Mouse (Mus musculus): ENCODE results near the gene Rps6ka5.
A peak's percentile ranks its signal among the peaks of the same experiment; 100 is the strongest.

Gene Rps6ka5

DNA sequence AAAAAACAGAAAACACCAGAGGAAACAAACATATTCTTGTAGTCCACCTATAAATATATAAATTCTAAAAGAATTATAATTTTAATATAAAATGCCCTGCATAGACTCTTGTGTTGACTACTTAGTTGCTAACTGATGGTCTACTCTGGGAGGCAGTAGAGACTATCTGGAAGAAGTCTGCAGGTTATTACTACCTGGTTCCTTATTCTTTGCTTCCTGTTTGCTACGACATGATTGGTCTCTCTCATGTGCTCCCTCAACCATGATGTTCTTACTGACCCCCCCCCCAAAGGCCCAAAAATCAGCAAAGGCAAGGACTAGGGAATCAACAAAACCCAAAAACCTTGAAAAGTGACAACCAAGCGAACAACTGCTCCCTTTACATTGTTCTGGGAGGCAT is 66.7 kb downstream of the Rps6ka5 start:
- DNase-seq (ENCODE audit: low read depth, low spot score), result peak; percentile 47

DNA sequence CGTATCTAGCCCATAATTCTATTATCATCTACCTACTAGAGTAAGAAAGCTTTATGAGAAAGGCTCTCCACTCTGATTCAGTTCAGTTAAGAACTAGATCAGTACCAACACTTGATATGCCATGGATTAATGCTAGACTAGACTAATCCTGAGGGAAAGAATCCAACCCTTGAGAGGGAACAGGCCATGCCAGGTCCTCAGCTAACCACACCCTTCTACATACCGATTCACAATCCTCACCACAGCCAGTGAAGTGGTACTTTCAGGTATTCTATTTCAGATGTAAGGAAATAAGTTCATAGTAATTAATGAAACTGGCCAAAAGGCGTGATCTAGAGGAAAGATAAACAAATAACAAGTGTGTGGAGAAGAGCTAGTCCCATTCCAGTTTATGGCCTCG is 70.8 kb downstream of the Rps6ka5 start:
- DNase-seq (ENCODE audit: low read depth, low spot score), result no peak

DNA sequence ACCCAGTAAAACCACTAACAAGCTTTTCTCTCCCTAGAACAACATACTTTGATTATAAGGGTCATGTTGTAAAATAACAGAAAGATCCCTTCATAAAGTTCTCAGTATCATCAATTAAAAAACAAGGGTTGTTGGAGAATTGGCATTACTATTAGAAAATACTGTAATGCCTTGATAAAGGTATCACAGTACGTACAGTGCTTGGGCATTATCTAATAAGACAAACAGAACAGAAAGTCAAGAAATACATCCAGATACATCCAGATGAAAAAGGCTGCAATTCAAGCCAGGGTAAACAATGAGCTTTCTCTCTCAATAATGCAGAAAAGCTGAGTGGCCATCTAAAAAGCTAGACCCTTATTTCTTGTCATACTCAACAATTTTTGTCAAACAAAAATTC is 84.8 kb downstream of the Rps6ka5 start:
- no peak for DNase-seq (ENCODE audit: low read depth, low spot score)

DNA sequence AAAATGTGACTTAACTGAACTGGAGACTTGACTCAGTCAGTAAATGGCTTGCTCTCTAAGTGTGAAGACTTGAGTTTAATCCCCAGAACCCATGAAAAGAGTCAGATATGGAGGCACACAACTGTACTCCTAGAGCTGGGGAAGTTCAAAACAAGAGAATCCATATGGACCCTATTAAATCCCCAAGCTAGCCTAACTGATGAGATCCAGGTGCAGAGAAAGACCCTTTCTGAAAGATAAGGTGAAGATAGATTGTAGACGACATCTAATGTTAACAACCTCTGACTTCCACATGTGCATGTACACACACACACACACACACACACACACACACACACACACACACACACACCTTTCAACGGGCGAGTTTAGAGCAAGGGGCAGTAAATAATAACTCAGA is 86.1 kb downstream of the Rps6ka5 start:
- DNase-seq (ENCODE audit: low read depth, low spot score), result no peak

DNA sequence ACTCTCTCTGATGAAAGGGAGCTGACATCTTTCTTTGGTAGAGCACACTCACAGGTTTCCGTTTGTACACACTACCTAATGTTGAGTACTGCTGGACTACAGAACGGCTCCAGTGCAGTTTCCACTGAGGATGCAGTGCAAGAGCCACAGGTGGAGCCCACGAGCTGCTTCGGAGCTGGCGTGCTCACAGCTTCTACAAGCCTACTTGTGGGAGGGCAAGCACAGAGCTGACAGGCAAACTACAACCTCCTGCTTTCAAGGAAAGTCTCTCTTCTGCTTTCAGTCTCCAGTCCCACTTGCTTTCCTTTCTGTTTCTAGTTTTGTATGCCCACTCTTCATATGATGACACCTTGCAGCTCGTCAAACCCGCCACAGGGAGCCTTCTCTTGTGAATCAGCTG is 87.1 kb downstream of the Rps6ka5 start:
- peak; percentile 71 for DNase-seq (ENCODE audit: low read depth, low spot score)

DNA sequence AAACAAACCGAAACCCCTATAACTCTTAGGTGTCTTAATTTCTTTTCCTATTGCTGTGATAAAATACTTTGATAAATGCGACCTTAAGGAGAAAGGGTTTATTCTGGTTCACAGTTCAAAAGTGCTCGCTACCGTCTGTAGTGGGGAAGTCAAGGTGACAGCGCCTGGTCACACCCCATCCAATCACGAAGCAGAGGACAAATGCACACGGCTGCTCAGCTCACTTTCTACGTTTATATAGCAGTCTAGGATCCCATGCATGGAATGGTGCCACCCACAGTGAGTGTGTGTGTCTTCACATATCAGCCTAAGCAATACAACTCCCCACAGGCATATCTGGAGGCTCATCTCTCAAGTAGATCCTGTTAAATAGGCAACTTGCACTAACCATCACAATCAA is 88.9 kb downstream of the Rps6ka5 start:
- DNase-seq (ENCODE audit: low read depth, low spot score), result no peak

DNA sequence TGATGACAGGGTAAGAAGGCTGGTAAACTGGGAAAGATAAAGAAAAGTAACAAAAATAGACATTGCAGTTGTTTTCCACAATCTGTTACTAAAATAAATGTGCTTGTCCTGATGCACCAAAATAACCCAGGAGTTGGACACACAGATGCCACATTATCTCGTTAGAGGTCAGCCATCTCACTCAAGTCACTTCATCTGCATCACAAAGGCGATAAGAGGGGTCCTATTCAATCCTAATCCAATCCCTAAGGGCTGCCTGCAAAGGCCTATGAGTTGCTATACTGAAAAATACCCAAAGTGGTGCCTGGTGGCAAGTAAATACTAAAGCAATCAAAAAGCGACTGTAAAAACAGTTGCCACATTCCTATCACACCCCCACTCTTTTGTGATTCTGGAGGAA is 90.0 kb downstream of the Rps6ka5 start:
- no peak for DNase-seq (ENCODE audit: low read depth, low spot score)

DNA sequence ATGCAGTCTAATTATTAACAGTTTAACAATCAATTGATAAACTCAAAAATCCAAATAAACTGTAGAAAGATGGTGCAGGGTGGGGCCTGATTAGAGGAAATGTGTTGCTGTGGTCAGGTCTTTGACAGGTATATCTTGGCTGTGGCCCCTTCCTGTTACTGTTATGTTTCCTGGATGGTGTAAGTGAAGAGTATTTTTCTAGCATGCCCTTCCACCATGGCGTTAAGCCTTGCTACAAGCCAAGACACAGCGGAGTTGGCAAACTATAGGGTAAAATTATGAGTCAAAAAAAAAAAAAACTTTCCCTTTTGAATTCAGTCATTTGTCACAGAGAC is 90.5 kb downstream of the Rps6ka5 start:
- no peak for DNase-seq (ENCODE audit: low read depth, low spot score)

DNA sequence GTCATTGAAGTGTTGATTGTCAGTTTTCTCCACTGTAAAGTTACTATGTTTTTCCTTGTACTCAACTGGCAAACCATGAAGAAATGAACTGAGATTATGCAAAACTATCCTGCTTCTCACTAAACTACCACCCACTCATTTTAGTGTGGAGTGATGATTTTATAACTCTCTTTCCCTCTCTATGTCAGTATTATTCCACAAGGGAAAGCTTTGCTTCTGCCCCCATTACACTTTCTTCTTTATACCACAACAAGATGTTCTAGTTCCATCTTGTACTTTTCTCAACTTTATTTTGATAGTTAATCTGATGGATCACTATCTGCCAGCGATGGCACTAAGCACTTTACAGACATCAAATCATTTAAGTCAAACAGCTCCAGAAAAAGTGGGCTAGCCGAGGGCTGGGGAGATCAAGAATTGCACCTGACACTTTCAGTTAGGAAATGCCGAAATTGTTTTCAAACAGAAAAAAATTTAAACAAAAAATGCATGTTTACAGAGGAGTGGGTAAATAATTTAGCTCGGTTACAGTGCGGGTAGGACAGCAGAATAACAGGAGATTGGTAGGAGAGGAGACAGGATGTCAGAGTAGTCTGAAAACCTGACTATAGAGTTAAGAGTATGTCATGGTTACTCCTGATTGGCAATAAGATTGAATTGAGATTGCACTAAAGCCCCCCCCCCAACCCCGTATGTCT is 91.0 kb downstream of the Rps6ka5 start:
- DNase-seq (ENCODE audit: low read depth, low spot score), result no peak

DNA sequence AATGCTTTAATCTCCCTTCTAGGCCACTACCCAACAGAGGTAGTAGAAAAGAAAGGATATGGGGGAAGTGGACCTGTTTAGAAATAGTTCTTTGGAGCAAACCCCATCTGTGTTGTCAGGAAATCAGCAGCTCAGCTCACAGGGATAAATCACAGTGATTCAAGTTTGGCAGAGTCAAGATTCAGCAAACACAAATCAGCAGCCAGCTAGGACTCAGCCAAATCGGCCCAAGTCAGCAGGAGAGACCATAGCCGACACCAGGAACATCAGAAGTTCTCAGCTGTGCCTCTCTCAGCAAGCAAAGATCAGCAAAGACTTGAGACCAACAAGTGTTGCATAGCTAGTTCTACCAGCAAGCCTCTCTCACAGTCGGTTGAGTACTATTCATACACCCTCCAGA is 93.6 kb downstream of the Rps6ka5 start:
- DNase-seq (ENCODE audit: low read depth, low spot score), result no peak

DNA sequence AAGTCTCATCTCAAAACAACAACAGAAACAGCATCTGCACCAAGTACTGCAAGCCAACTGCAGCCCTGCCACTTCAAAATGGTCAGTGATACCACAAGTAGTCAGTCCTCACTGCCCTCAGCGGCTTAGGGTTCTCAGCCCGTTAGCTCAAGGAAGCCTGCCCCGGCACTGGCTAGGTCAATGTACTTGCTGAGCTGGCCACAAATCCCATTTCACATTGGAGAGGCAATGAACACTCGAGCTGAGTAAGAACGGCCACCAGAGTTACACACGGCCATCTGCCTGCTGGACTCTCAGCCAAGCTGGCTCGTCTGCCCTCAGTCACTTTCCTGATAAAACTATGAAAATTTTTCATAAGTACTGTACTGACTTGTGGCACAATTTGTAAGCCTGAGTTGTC is 95.5 kb downstream of the Rps6ka5 start:
- DNase-seq (ENCODE audit: low read depth, low spot score), result no peak

DNA sequence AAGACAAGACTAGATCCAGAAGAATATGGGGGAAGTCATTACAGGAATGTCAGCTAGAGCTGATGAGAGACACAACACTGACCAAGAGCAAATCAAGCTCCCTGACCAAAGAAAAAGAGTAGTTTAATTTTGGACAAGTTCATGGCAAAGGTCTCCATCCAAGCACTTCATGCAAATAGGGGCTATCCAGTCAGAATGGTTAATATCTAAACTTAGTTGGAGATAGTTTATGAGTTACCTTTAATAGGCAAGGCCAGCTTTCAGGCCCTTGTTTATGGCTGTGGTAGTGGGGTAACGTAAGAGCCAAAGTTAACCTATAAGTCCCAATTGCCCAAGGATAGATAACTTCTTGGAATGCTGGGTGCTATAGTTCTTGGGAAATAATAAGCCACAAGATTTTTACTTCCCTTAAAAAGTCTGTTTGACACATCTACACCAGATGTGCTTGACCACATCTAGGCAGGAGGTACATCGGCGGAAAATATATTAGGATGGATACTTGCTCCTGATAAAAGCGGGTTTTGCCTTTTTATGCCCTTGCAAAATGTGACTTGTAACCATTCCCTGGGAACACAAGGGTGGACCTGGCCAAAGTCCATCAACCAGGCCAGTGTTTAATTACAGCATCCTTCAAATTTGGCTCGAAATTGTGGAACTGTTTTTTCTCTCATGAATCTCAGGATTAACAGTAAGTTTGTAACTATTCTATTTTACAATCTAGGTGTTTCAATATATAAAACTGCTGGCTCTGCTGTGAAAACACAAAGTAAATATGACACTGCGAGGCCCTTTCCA is 97.5 kb downstream of the Rps6ka5 start:
- DNase-seq (ENCODE audit: low read depth, low spot score), result no peak

DNA sequence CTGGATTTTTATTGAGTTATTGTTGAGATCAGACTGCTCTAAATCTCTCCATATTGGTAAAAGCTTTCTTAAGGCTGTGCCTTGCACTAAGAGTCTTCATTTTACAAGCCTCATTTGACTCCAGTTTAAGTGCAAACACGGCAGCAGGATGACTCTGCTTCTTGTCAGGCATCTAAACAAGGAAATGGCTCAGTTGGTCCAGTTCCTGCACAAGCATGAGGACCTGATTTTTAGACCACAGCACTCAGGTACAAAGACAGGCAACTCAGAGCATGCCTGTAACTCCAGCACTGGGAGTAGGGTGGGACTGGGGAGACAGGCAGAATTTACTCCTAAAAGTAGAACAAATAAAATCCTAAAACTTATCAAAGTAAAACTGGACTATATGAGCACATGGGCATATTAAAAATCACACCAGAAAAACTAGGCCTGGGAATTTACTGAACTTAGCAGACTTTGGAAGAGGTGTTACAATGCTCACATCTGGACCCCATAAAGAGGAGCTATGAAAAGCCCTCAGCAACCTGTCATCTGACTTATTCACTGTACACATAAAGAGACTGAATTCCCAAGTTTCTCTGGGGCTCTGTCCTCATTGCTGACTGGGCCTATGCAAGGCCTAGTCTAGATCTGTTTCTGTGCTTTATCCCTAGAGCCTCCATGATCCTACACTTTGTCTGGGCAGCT is 99.6 kb downstream of the Rps6ka5 start:
- peak; percentile 18 for DNase-seq (ENCODE audit: low read depth, low spot score)

DNA sequence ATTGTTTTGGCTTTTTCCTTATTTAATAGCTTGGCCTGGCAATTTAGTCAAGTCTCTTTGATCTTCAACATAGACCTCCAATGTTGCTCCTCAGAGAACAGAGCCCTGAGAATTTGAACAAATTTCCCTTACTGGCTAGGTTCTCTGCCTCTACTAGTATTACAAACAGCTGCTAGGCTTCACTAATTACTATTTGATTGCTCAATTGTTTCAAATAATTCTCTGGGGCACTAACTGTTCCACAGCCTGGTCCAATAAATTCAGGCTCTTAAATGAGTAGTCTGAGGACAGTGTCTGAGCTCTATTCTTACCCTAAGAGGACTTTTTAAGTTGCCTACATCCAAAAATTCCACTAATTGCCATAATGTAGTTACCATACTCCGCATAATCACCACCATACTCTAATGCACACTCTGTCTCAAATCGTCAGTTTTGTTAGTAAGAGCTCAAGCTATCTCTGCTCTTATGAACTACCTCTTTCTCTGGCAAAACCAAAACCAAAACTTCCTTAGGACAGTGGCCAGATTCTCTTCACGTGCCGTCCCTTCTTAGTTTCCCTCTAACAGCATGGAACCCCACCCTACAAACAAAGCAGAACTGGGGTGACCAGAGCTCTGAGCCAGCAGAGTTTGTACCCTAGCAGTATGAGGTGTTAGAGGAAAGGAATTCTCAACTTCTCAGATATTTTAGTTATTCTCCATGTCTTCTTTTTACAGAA is 100.4 kb downstream of the Rps6ka5 start:
- DNase-seq (ENCODE audit: low read depth, low spot score), result peak; percentile 72

DNA sequence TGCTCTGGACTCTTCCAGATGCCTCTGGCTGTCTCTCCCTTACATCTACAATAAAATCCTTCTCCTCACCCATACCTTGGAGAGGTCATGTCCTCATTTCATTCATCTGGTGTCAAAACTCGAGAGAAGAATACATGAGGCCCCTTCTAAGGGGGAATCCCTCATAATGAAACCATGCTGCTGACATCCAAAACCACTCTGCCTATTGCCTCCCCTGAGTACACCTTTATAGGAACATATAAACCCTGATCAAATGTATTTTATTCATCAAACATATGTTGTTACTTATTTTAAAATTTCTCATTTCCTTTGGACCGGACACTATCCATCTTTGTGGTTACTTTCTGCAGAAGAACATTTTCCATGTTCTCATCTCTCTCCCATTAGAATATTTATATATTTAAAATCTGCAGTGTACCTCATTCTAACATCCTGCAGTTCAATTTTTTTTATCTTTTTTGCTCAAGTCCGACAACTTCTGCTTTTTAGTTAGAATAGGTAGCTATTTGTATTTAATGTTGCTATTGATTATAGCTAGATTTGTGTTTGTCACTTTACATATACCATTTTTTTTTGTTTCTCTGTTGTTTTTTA is 101.8 kb downstream of the Rps6ka5 start:
- DNase-seq (ENCODE audit: low read depth, low spot score), result no peak

DNA sequence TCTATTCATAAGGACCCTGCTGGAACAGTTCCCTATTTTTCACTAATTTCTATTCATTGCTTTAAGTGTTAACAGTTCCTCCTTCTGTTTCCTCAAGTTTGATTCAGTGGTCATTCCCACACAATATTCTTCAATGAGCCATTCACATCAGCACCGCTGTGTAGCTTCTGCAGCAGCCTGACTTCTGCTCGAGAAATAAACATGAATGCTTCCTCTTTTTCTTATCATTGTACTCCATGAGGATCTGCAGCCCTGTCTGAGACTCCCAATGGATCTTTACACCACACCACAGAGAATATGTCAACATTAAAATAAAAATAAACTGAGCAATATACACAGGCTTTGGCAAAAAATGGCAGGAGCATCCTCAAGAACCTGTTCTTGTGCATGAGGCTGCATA is 111.5 kb downstream of the Rps6ka5 start:
- DNase-seq (ENCODE audit: low read depth, low spot score), result no peak

DNA sequence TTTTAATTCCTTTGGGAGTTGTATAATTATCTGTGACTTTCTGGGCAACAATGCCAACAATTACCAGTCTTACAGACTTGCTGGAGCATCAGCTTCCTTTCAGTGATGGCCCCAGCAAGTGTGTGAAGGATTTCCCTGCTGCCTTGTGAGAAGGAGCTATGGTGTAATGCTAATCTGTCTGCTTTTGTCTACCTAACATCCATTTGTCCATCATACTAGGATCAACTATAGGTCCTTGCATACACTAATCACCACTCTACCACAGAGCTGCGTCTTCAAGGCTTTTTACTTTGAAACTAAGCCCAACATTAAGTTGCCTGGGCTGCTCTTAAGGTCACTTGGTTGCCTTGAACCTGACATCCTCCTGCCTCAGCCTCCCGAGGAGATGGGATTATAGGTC is 112.9 kb downstream of the Rps6ka5 start:
- no peak for DNase-seq (ENCODE audit: low read depth, low spot score)

DNA sequence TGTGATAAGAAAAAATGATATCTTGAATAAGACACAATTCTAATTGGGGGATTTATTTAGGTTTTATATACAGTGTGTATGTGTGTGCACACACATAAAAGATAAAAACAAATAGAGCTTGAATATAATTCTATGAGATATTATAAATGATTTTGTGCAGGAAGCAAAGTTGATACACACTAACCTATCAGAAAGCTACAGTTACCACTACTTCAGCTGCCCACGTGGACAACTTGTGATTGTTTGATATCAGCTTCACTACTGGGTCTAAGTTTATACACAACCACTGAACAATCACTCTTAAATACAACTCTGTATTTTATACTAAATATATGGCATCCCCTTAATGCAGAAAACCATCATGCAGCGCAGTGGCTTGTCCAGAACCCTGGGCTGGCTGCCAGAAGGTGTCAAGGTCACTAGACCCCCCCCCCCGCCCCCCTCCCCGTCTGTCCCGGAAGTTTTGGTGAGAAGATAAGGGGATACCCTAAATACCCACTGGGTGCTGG is 113.5 kb downstream of the Rps6ka5 start:
- DNase-seq (ENCODE audit: low read depth, low spot score), result no peak

DNA sequence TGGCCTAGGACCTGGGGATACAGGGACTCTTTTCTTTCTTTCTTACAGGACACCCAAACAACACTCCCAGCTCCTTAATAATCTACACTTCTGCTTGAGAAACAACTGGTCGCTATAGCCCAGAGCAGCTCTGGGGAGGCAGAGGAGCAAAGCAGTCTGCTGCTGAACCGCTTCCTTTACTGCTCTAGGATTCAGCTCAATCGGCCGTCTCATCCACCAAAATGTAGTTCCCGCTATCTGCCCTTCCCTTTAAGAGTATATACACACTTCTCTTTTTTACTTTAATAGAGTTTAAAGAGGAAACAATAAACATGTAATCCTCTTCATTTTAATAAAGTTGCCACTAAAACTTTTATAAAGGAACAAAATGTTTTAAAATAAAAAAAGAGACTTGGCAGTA is 117.0 kb downstream of the Rps6ka5 start:
- DNase-seq (ENCODE audit: low read depth, low spot score), result no peak

DNA sequence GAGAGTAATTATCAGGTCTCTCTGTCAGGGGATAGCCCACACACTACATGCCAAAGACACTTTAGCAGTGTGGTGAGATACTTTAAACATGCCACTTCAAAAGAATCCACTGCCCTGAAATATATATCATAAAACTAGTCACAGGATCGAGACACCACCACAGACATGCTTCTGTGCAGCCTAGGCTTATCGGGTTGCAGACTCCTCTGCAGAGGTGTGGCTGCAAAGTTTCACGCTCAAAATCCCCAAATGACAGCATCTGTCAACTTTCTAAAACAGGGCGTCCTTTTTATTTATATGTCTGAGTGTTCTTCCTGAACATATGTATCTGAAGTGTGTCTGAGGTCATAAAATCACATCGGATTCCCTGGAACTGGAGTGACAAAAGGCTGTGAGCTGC is 117.7 kb downstream of the Rps6ka5 start:
- DNase-seq (ENCODE audit: low read depth, low spot score), result no peak

DNA sequence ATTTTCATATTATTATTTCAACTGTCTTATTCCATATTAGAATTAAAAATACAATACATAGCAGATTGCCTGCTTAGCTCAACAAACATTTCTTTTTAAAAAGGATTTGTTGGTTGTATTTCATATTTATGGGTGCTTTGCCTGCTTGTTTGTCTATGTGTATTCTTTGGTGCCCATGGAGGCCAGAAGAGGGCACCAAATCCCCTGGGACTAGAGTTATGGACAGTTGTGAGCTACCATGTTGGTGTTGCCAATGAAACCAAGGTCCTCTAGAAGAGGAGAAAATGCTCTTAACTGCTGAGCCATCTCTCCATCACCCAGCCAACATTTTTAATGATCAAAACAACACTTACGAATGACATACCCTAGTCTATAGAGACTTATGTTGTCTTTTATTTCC is 120.0 kb downstream of the Rps6ka5 start:
- DNase-seq (ENCODE audit: low read depth, low spot score), result peak; percentile 52

DNA sequence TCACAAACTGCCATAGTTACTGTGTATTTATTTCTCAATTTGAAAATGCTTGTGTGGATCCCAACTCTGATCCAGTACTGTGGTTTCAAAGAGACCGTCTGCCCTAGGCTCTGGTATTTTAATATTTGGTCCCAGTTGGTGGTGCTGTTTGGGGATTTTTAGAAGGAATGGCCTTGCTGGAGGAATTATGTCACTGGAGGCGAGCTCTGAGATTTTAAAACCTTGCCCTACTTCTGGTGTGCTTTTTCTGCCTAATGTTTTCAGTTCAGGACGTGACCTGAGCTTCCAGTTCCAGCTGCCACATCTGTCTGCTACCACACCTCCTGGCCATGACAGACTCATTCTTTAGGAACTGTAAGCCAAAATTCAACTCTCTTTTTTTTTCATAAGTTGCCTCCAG is 121.2 kb downstream of the Rps6ka5 start:
- no peak for DNase-seq (ENCODE audit: low read depth, low spot score)

Data from A20 (cell line).